Mouse (Mus musculus): ENCODE results near the gene Gm49711.
A peak's percentile ranks its signal among the peaks of the same experiment; 100 is the strongest.
"Not testable (repeated sequence)": the region's sequence is repeated elsewhere in the genome, so short reads cannot be mapped to it uniquely, and the experiment has no call there.

Gm49711 gene

GRCm38 (mm10) chr16:92158461-92159091, 100.5 kb downstream of the Gm49711 start:
- ATAC-seq (ENCODE audit: insufficient number of reproducible peaks, low FRiP score, low TSS enrichment) = peak; percentile 94

GRCm38 (mm10) chr16:92159114-92159513, 101.0 kb downstream of the Gm49711 start:
- ATAC-seq (ENCODE audit: insufficient number of reproducible peaks, low FRiP score, low TSS enrichment) = no peak

- ATAC-seq (ENCODE audit: insufficient number of reproducible peaks, low FRiP score, low TSS enrichment) = no peak
Measured at GRCm38 (mm10) chr16:92162289-92162688, 104.2 kb downstream of the Gm49711 start.

- ATAC-seq (ENCODE audit: insufficient number of reproducible peaks, low FRiP score, low TSS enrichment) = no peak
Measured at GRCm38 (mm10) chr16:92163545-92163944, 105.4 kb downstream of the Gm49711 start.

- ATAC-seq (ENCODE audit: insufficient number of reproducible peaks, low FRiP score, low TSS enrichment) = no peak
Measured at GRCm38 (mm10) chr16:92176052-92176451, 117.9 kb downstream of the Gm49711 start.

GRCm38 (mm10) chr16:92177718-92178117, 119.6 kb downstream of the Gm49711 start:
- ATAC-seq (ENCODE audit: insufficient number of reproducible peaks, low FRiP score, low TSS enrichment) = no peak

- no peak for ATAC-seq (ENCODE audit: insufficient number of reproducible peaks, low FRiP score, low TSS enrichment)
Measured at GRCm38 (mm10) chr16:92179306-92179705, 121.2 kb downstream of the Gm49711 start.

- no peak for ATAC-seq (ENCODE audit: insufficient number of reproducible peaks, low FRiP score, low TSS enrichment)
Measured at GRCm38 (mm10) chr16:92183477-92183876, 125.4 kb downstream of the Gm49711 start.

GRCm38 (mm10) chr16:92190603-92191002, 132.5 kb downstream of the Gm49711 start:
- ATAC-seq (ENCODE audit: insufficient number of reproducible peaks, low FRiP score, low TSS enrichment) = no peak

- no peak for ATAC-seq (ENCODE audit: insufficient number of reproducible peaks, low FRiP score, low TSS enrichment)
Measured at GRCm38 (mm10) chr16:92195094-92195493, 137.0 kb downstream of the Gm49711 start.

- ATAC-seq (ENCODE audit: insufficient number of reproducible peaks, low FRiP score, low TSS enrichment) = no peak
Measured at GRCm38 (mm10) chr16:92196741-92197331, 138.7 kb downstream of the Gm49711 start.

GRCm38 (mm10) chr16:92200615-92201014, 142.5 kb downstream of the Gm49711 start:
- ATAC-seq (ENCODE audit: insufficient number of reproducible peaks, low FRiP score, low TSS enrichment) = 0 out of 2 replicates have a peak, but pooled peaks have one; percentile 26

- no peak for ATAC-seq (ENCODE audit: insufficient number of reproducible peaks, low FRiP score, low TSS enrichment)
Measured at GRCm38 (mm10) chr16:92203599-92203998, 145.5 kb downstream of the Gm49711 start.

- no peak for ATAC-seq (ENCODE audit: insufficient number of reproducible peaks, low FRiP score, low TSS enrichment)
Measured at GRCm38 (mm10) chr16:92209291-92209781, 151.2 kb downstream of the Gm49711 start.

GRCm38 (mm10) chr16:92210316-92210715, 152.2 kb downstream of the Gm49711 start:
- ATAC-seq (ENCODE audit: insufficient number of reproducible peaks, low FRiP score, low TSS enrichment) = not testable (repeated sequence)

GRCm38 (mm10) chr16:92213911-92214310, 155.8 kb downstream of the Gm49711 start:
- not testable (repeated sequence) for ATAC-seq (ENCODE audit: insufficient number of reproducible peaks, low FRiP score, low TSS enrichment)

GRCm38 (mm10) chr16:92215599-92216390, 157.7 kb downstream of the Gm49711 start:
- ATAC-seq (ENCODE audit: insufficient number of reproducible peaks, low FRiP score, low TSS enrichment) = no peak

- ATAC-seq (ENCODE audit: insufficient number of reproducible peaks, low FRiP score, low TSS enrichment) = no peak
Measured at GRCm38 (mm10) chr16:92220754-92221153, 162.6 kb downstream of the Gm49711 start.

- ATAC-seq (ENCODE audit: insufficient number of reproducible peaks, low FRiP score, low TSS enrichment) = no peak
Measured at GRCm38 (mm10) chr16:92228332-92228919, 170.3 kb downstream of the Gm49711 start.

GRCm38 (mm10) chr16:92230476-92230931, 172.4 kb downstream of the Gm49711 start:
- no peak for ATAC-seq (ENCODE audit: insufficient number of reproducible peaks, low FRiP score, low TSS enrichment)

- ATAC-seq (ENCODE audit: insufficient number of reproducible peaks, low FRiP score, low TSS enrichment) = no peak
Measured at GRCm38 (mm10) chr16:92234530-92234929, 176.4 kb downstream of the Gm49711 start.

Data from cerebellum, adult (tissue).